29 mouse cellular contexts compared by ENCODE assay signal in the genomic region with DNA sequence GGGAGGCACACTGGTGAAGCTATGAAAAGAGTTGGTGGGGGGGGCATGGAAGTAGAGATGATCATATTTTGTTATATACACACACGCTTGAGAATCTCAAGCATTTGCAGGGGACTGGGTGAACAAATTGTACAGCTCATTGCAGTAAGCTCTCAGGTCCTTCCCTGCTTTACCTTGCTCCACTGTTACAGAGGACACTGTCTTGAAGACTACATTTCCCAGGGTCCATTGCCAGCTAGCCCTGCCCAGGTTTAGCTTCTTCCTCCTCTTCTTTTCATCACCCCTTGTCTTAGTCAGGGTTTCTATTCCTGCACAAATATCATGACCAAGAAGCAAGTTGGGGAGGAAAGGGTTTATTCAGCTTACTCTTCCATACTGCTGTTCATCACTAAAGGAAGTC.
"Had no signal": no experiment of that assay in that cellular context is flagged by ENCODE, and none has a peak within 500 bp of the region (broad histone marks: within the 10 kb centered on the region; RNA-seq: fewer than 3 reads in every experiment).

No protein-coding gene starts in this region.

- H3K27ac ChIP-seq: limb, embryonic 10.5 days; limb, embryonic 12.5 days; limb, embryonic 13.5 days; limb, embryonic 15.5 days; liver, embryonic 12.5 days; liver, embryonic 13.5 days; liver, embryonic 14.5 days; liver, embryonic 15.5 days; lung, embryonic 15.5 days; macrophage; midbrain, embryonic 10.5 days; midbrain, embryonic 12.5 days had no signal

- H3K4me3 ChIP-seq: limb, embryonic 10.5 days; limb, embryonic 12.5 days; limb, embryonic 13.5 days; limb, embryonic 15.5 days; liver, embryonic 12.5 days; liver, embryonic 13.5 days; liver, embryonic 15.5 days; lung, embryonic 15.5 days; megakaryocyte, embryonic 14.5 days; midbrain, embryonic 10.5 days; midbrain, embryonic 12.5 days; midbrain, embryonic 13.5 days; midbrain, embryonic 15.5 days; myocyte had no signal

- DNase-seq: left cerebral cortex, postnatal 4 days; liver; liver, embryonic 13.5 days; liver, postnatal 0 days; lung, adult 18-20 months; lung, adult 2 months; lung, embryonic 14.5 days; lung, postnatal 10 days; lung, postnatal 14 days; lung, postnatal 36 days; lung, postnatal 4 days; midbrain, embryonic 14.5 days had no signal

- H3K4me1 ChIP-seq: limb, embryonic 10.5 days; limb, embryonic 12.5 days; limb, embryonic 13.5 days; limb, embryonic 15.5 days; lung, embryonic 15.5 days; midbrain, embryonic 12.5 days; midbrain, embryonic 15.5 days had no signal

- H3K4me2 ChIP-seq: limb, embryonic 12.5 days; limb, embryonic 13.5 days; limb, embryonic 15.5 days; liver, embryonic 11.5 days; liver, embryonic 12.5 days; liver, embryonic 13.5 days; liver, embryonic 15.5 days; lung, embryonic 14.5 days; lung, embryonic 15.5 days; midbrain, embryonic 11.5 days; midbrain, embryonic 12.5 days; midbrain, embryonic 13.5 days; midbrain, embryonic 15.5 days had no signal

- H3K9ac ChIP-seq: limb, embryonic 12.5 days; limb, embryonic 13.5 days; limb, embryonic 15.5 days; liver, embryonic 12.5 days; liver, embryonic 13.5 days; liver, embryonic 14.5 days; liver, embryonic 15.5 days; liver, postnatal 0 days; lung, embryonic 14.5 days; lung, embryonic 15.5 days; midbrain, embryonic 12.5 days; midbrain, embryonic 13.5 days; midbrain, embryonic 15.5 days had no signal

- H3K36me3 ChIP-seq: limb, embryonic 10.5 days; limb, embryonic 12.5 days; limb, embryonic 13.5 days; limb, embryonic 15.5 days; liver, embryonic 12.5 days; liver, embryonic 13.5 days; liver, embryonic 15.5 days; lung, embryonic 15.5 days; midbrain, embryonic 10.5 days; midbrain, embryonic 12.5 days; midbrain, embryonic 13.5 days; midbrain, embryonic 15.5 days had no signal

- H3K9me3 ChIP-seq: limb, embryonic 10.5 days; limb, embryonic 15.5 days; liver, embryonic 13.5 days; liver, embryonic 15.5 days; lung, embryonic 15.5 days; midbrain, embryonic 10.5 days; midbrain, embryonic 13.5 days; midbrain, embryonic 15.5 days had no signal

- H3K27me3 ChIP-seq: limb, embryonic 12.5 days; limb, embryonic 13.5 days; limb, embryonic 15.5 days; liver, embryonic 12.5 days; liver, embryonic 13.5 days; liver, embryonic 15.5 days; lung, embryonic 15.5 days; megakaryocyte, embryonic 14.5 days; midbrain, embryonic 12.5 days; midbrain, embryonic 13.5 days; midbrain, embryonic 15.5 days had no signal
